In genomic region chr8:90347581-90348177, GRCm38 (mm10) we compare ENCODE assay signal across 8 mouse cellular contexts. TPM values are rescaled to one million over a fixed set of nuclear protein-coding genes. Genes with fewer than 3 reads are reported as not detected.
DNase-seq lines count a peak whose midpoint lies in the region; ATAC-seq and TF ChIP-seq lines count a peak whose summit lies in the region.

No protein-coding gene starts in this region.

- ATAC-seq in frontal cortex, adult (ENCODE audit: low TSS enrichment) = peak; percentile 29
- ATAC-seq in forebrain, embryonic 12.5 days (ENCODE audit: low FRiP score) = peak; percentile 51
- ATAC-seq in intestine, postnatal 0 days = no peak; the same call in 1 of the 2 replicates
- peak; percentile 66 for ATAC-seq in stomach, embryonic 16.5 days (ENCODE audit: insufficient read depth, low FRiP score)
- ATAC-seq in erythroblast, adult 5-6 weeks (replicated peaks; ENCODE audit: low FRiP score, poor library complexity, severe bottlenecking) = no peak

- peak overlapping the region; percentile 78 to 79 for H3K4me3 ChIP-seq in ES-E14 (ENCODE audit: insufficient read depth in 1 of 2, low read depth in 1 of 2, low read length in 2 of 2, poor library complexity in 1 of 2, severe bottlenecking in 1 of 2)
- peak overlapping the region; percentile 95 for H3K4me3 ChIP-seq in forebrain, embryonic 12.5 days (replicated peaks)
- H3K4me3 ChIP-seq in intestine, postnatal 0 days (ENCODE audit: low read depth, low read length) = peak overlapping the region; percentile 67
- peak overlapping the region; percentile 74 for H3K4me3 ChIP-seq in stomach, embryonic 16.5 days (replicated peaks; ENCODE audit: low read length)

- peak overlapping the region; percentile 63 for H3K4me2 ChIP-seq in forebrain, embryonic 12.5 days
- peak overlapping the region; percentile 98 for H3K4me2 ChIP-seq in intestine, postnatal 0 days (replicated peaks; ENCODE audit: low read depth)
- H3K4me2 ChIP-seq in stomach, embryonic 16.5 days (ENCODE audit: low read depth, low read length) = peak overlapping the region; percentile 89

- DNase-seq in frontal cortex, postnatal 25 days (ENCODE audit: low spot score in 2 of 2) = no peak
- no peak for DNase-seq in ES-E14 (ENCODE audit: low read depth, low spot score)
- DNase-seq in lung, postnatal 10 days = peak; percentile 44

- no peak overlapping the region for H3K27ac ChIP-seq in ES-E14 (ENCODE audit: insufficient read depth, low read depth, low read length, poor library complexity, severe bottlenecking)
- H3K27ac ChIP-seq in forebrain, embryonic 12.5 days = peak overlapping the region; percentile 98
- peak overlapping the region; percentile 28; the same call in 1 of the 2 replicates for H3K27ac ChIP-seq in intestine, postnatal 0 days (ENCODE audit: low read depth, low read length)
- peak overlapping the region; percentile 87 for H3K27ac ChIP-seq in stomach, embryonic 16.5 days (ENCODE audit: low read length)

- H3K36me3 ChIP-seq in ES-E14 (ENCODE audit: control insufficient read depth, insufficient read depth, low read length, poor library complexity, severe bottlenecking) = no peaks in the 10 kb centered on the region
- 0 out of 2 replicates have a peak, but pooled peaks cover 6% of the 10 kb centered on the region for H3K36me3 ChIP-seq in forebrain, embryonic 12.5 days (replicated peaks)
- no peaks in the 10 kb centered on the region for H3K36me3 ChIP-seq in intestine, postnatal 0 days (ENCODE audit: control insufficient read depth, insufficient read depth)
- H3K36me3 ChIP-seq in stomach, embryonic 16.5 days (ENCODE audit: control insufficient read depth, insufficient read depth, low read length) = no peaks in the 10 kb centered on the region

- in situ Hi-C loops in ES-E14 (cut with MboI; ENCODE audit: low sequenced_read_pairs in 2 of 2, unreplicated experiment in 2 of 2) = no loop called here

- under 1% methylated on average over 45 of the region's 66 CpGs for WGBS in forebrain, embryonic 12.5 days
- under 1% methylated on average over 48 of the region's 66 CpGs for WGBS in intestine, postnatal 0 days
- under 1% methylated on average over 61 of the region's 66 CpGs for WGBS in stomach, embryonic 16.5 days

- peak; percentile 27; the same call in 1 of the 2 replicates for TF ChIP-seq CTCF in intestine, postnatal 0 days (IDR thresholded peaks at IDR 0.05; ENCODE audit: low read depth)

- peaks cover 10% of the 10 kb centered on the region; the same call in 1 of the 2 replicates for H3K27me3 ChIP-seq in forebrain, embryonic 12.5 days
- peaks cover 3% of the 10 kb centered on the region; the same call in 1 of the 2 replicates for H3K27me3 ChIP-seq in intestine, postnatal 0 days (replicated peaks; ENCODE audit: control insufficient read depth, insufficient read depth, low read length)
- no peaks in the 10 kb centered on the region for H3K27me3 ChIP-seq in stomach, embryonic 16.5 days (ENCODE audit: control insufficient read depth, insufficient read depth, low read length)

- no peaks in the 10 kb centered on the region for H3K9me3 ChIP-seq in ES-E14 (ENCODE audit: control insufficient read depth, insufficient read depth, low read depth, low read length)
- H3K9me3 ChIP-seq in forebrain, embryonic 12.5 days = no peaks in the 10 kb centered on the region
- H3K9me3 ChIP-seq in intestine, postnatal 0 days (ENCODE audit: control insufficient read depth) = no peaks in the 10 kb centered on the region
- no peaks in the 10 kb centered on the region for H3K9me3 ChIP-seq in stomach, embryonic 16.5 days (replicated peaks; ENCODE audit: control insufficient read depth, low read length)

- peaks cover 0 to 4% of the 10 kb centered on the region in 2 experiments; a peak in 1 of 4 replicates for H3K4me1 ChIP-seq in ES-E14 (ENCODE audit: control insufficient read depth in 2 of 2, insufficient read depth in 2 of 2, low read length in 2 of 2, poor library complexity in 1 of 2)
- H3K4me1 ChIP-seq in forebrain, embryonic 12.5 days = peaks cover 43% of the 10 kb centered on the region
- H3K4me1 ChIP-seq in intestine, postnatal 0 days (replicated peaks; ENCODE audit: control insufficient read depth, insufficient read depth, low read length) = no peaks in the 10 kb centered on the region
- peaks cover 10% of the 10 kb centered on the region for H3K4me1 ChIP-seq in stomach, embryonic 16.5 days (ENCODE audit: control insufficient read depth, insufficient read depth, low read length)

- peak overlapping the region; percentile 71 for H3K9ac ChIP-seq in ES-E14 (ENCODE audit: insufficient read depth, low read depth, low read length, poor library complexity, severe bottlenecking)
- peak overlapping the region; percentile 99 for H3K9ac ChIP-seq in forebrain, embryonic 12.5 days
- H3K9ac ChIP-seq in intestine, postnatal 0 days (ENCODE audit: low read depth, low read length) = peak overlapping the region; percentile 53
- peak overlapping the region; percentile 91 for H3K9ac ChIP-seq in stomach, embryonic 16.5 days (ENCODE audit: low read length)

TF ChIP-seq in ES-E14, 5 proteins besides CTCF, POLR2A, EP300 and RAD21:
- no peak for TF ChIP-seq ZC3H11A (IDR thresholded peaks at IDR 0.05; ENCODE audit: borderline replicate concordance, low read depth, low read length)

RNA-seq across cellular contexts. Expression of gene Tox3, which starts 0.5 kb away (rescaled TPM):
- 0.67 and 1.3 TPM in 2 replicates for total RNA-seq in ES-E14 (2012; rRNA removed)
- polyA plus RNA-seq in forebrain, embryonic 12.5 days (2016; fragmentation: Nextera tagmentation; extraction: Ambion mirVana) = 34.2 and 41.3 TPM in 2 replicates
- 2.0 and 2.1 TPM in 2 replicates for polyA plus RNA-seq in intestine, postnatal 0 days (2015; fragmentation: Nextera tagmentation; extraction: Ambion mirVana)
- polyA plus RNA-seq in stomach, embryonic 16.5 days (2015; fragmentation: Nextera tagmentation; extraction: Ambion mirVana) = 4.3 and 5.2 TPM in 2 replicates
- total RNA-seq in erythroblast, adult 5-6 weeks (2015; ENCODE audit: low replicate concordance) = not detected in 2 replicates
- not detected in 2 replicates for total RNA-seq in erythroblast, adult 5-6 weeks (2017; ENCODE audit: low replicate concordance)

Comparison
In these comparisons a context has a peak if more than half of its experiments do, and no peak if none do; other contexts are left out.
1. ATAC-seq: peak in frontal cortex, adult (single experiment), forebrain, embryonic 12.5 days (single experiment) and stomach, embryonic 16.5 days (single experiment); none in intestine, postnatal 0 days (single experiment) and erythroblast, adult 5-6 weeks (single experiment).
2. Peak in every context shown above with its lines, with median percentiles within 50 percentile points of each other: H3K4me3 ChIP-seq, H3K9ac ChIP-seq and H3K4me2 ChIP-seq.